Mouse (Mus musculus): Measurements from ENCODE around the gene Prm1.
"Not testable (repeated sequence)": the region's sequence is repeated elsewhere in the genome, so short reads cannot be mapped to it uniquely, and the experiment has no call there.

The Prm1 gene

GRCm38 (mm10) chr16:10805789-10806527 lies at the start of gene Prm1:
Gene Prm1 (minus strand): TSS chr16:10805839.
- DNase-seq (ENCODE audit: low spot score in 2 of 2) = no peak

GRCm38 (mm10) chr16:10852216-10852615 lies 46.6 kb upstream of the Prm1 start:
- DNase-seq (ENCODE audit: low spot score in 2 of 2) = not testable (repeated sequence)

GRCm38 (mm10) chr16:10850905-10851304 lies 45.3 kb upstream of the Prm1 start:
- DNase-seq (ENCODE audit: low spot score in 2 of 2) = no peak

GRCm38 (mm10) chr16:10849965-10850861 lies 44.6 kb upstream of the Prm1 start:
- DNase-seq (ENCODE audit: low spot score in 2 of 2) = peak in 1 of 2 experiments; percentile 14

- DNase-seq (ENCODE audit: low spot score in 2 of 2) = peak in 1 of 2 experiments; percentile 71
These were observed 40.9 kb upstream of the Prm1 start for GRCm38 (mm10) chr16:10846503-10846902.

- no peak for DNase-seq (ENCODE audit: low spot score in 2 of 2)
These were observed 40.3 kb upstream of the Prm1 start for GRCm38 (mm10) chr16:10845952-10846351.

GRCm38 (mm10) chr16:10844319-10844670 lies 38.7 kb upstream of the Prm1 start:
- no peak for DNase-seq (ENCODE audit: low spot score in 2 of 2)

- no peak for DNase-seq (ENCODE audit: low spot score in 2 of 2)
These were observed 38.1 kb upstream of the Prm1 start for GRCm38 (mm10) chr16:10843486-10844318.

- DNase-seq (ENCODE audit: low spot score in 2 of 2) = no peak
These were observed 36.7 kb upstream of the Prm1 start for GRCm38 (mm10) chr16:10842282-10842855.

GRCm38 (mm10) chr16:10840018-10840417 lies 34.4 kb upstream of the Prm1 start:
- no peak for DNase-seq (ENCODE audit: low spot score in 2 of 2)

GRCm38 (mm10) chr16:10838487-10839245 lies 33.0 kb upstream of the Prm1 start:
- no peak for DNase-seq (ENCODE audit: low spot score in 2 of 2)

- DNase-seq (ENCODE audit: low spot score in 2 of 2) = no peak
These were observed 32.3 kb upstream of the Prm1 start for GRCm38 (mm10) chr16:10837903-10838302.

GRCm38 (mm10) chr16:10837250-10837649 lies 31.6 kb upstream of the Prm1 start:
- DNase-seq (ENCODE audit: low spot score in 2 of 2) = no peak

- no peak for DNase-seq (ENCODE audit: low spot score in 2 of 2)
These were observed 30.7 kb upstream of the Prm1 start for GRCm38 (mm10) chr16:10836388-10836787.

GRCm38 (mm10) chr16:10834911-10835587 lies 29.4 kb upstream of the Prm1 start, which contains the start of gene Rmi2:
Gene Rmi2 (plus strand): TSS chr16:10835059.
- peak; percentile 11 to 72 for DNase-seq (ENCODE audit: low spot score in 2 of 2)

- no peak for DNase-seq (ENCODE audit: low spot score in 2 of 2)
These were observed 28.9 kb upstream of the Prm1 start for GRCm38 (mm10) chr16:10834542-10834910.

GRCm38 (mm10) chr16:10828461-10828805 lies 22.8 kb upstream of the Prm1 start:
- no peak for DNase-seq (ENCODE audit: low spot score in 2 of 2)

- no peak for DNase-seq (ENCODE audit: low spot score in 2 of 2)
These were observed 22.3 kb upstream of the Prm1 start for GRCm38 (mm10) chr16:10827766-10828460.

GRCm38 (mm10) chr16:10827269-10827668 lies 21.6 kb upstream of the Prm1 start:
- no peak for DNase-seq (ENCODE audit: low spot score in 2 of 2)

- no peak for DNase-seq (ENCODE audit: low spot score in 2 of 2)
These were observed 20.2 kb upstream of the Prm1 start for GRCm38 (mm10) chr16:10825840-10826239.
